Mouse (Mus musculus) embryonic fibroblast, embryonic 13.5 days (primary cell): ENCODE measurements around the gene Itpripl2.

ENCODE experiments used
- CTCF ChIP-seq: IDR thresholded peaks from 2 replicates; pipeline ENCODE4 v1.5.1; 2011; ENCODE audit warnings: mild to moderate bottlenecking, control low read depth, low read length, moderate library complexity, borderline replicate concordance; ENCODE audit not compliant: insufficient read depth
- POLR2A ChIP-seq: IDR thresholded peaks from 2 replicates; pipeline ENCODE4 v1.6.1; 2011; ENCODE audit warnings: low read depth, mild to moderate bottlenecking, control low read depth, low read length, moderate library complexity

- TF ChIP-seq POLR2A (no peak), CTCF (no peak)
These were observed 1.8 kb downstream of the Itpripl2 start for GRCm38 (mm10) chr7:118489706-118490665.
